Mouse (Mus musculus): ENCODE results near the gene Ypel3. TPM values are rescaled to one million over a fixed set of nuclear protein-coding genes. Genes with fewer than 3 reads are reported as not detected.

The Ypel3 gene
- polyA plus RNA-seq, 1 experiment from 2014 or later, result 77.3 TPM

GRCm38 (mm10) chr7:126780971-126781635 lies 4.3 kb downstream of the Ypel3 start, which contains the start of gene Tbx6:
Tbx6 (plus strand) TSS chr7:126781483.
- Histone ChIP-seq H3K4me3 (replicated peaks) (peak within 1 kb of the TSS; percentile 59), H3K27ac (peak within 1 kb of the TSS; percentile 26; the same call in 1 of the 2 replicates), H3K4me2 (peak within 1 kb of the TSS; percentile 88), H3K36me3 (peaks cover 42% of the 10 kb centered on the region), H3K4me1 (replicated peaks) (peaks cover 65% of the 10 kb centered on the region), H3K9me3 (replicated peaks) (no peaks in the 10 kb centered on the region), H3K9ac (peak within 1 kb of the TSS; percentile 65), H3K27me3 (no peaks in the 10 kb centered on the region)
- no peak for ATAC-seq (ENCODE audit: low read depth)
- DNase-seq, result no peak
- WGBS (ENCODE audit: insufficient replicate concordance), result 16% methylated on average over 22 of the region's 22 CpGs

- no peak for ATAC-seq (ENCODE audit: low read depth)
- Histone ChIP-seq H3K36me3 (peaks cover 49% of the 10 kb centered on the region), H3K27ac (no peak overlapping the region; the same call in 1 of the 2 replicates), H3K9ac (peak overlapping the region; percentile 65; the same call in 1 of the 2 replicates), H3K4me1 (replicated peaks) (peaks cover 60% of the 10 kb centered on the region), H3K4me2 (peak overlapping the region; percentile 88), H3K27me3 (no peaks in the 10 kb centered on the region), H3K4me3 (replicated peaks) (0 out of 2 replicates have a peak overlapping the region, but pooled peaks have one; percentile 59), H3K9me3 (replicated peaks) (no peaks in the 10 kb centered on the region)
- WGBS (ENCODE audit: insufficient replicate concordance), result 61% methylated on average over 11 of the region's 11 CpGs
- no peak for DNase-seq
Observed at GRCm38 (mm10) chr7:126781661-126782370, 5.1 kb downstream of the Ypel3 start.

- H3K4me3 ChIP-seq (replicated peaks), result no peak overlapping the region
- H3K27ac ChIP-seq, result no peak overlapping the region; the same call in 1 of the 2 replicates
- H3K4me1 ChIP-seq (replicated peaks), result peaks cover 53% of the 10 kb centered on the region
- no peaks in the 10 kb centered on the region for H3K27me3 ChIP-seq
- H3K9me3 ChIP-seq (replicated peaks), result no peaks in the 10 kb centered on the region
- H3K4me2 ChIP-seq, result no peak overlapping the region
- no peak overlapping the region for H3K9ac ChIP-seq
- WGBS (ENCODE audit: insufficient replicate concordance), result 72% methylated on average over 13 of the region's 13 CpGs
- ATAC-seq (ENCODE audit: low read depth), result no peak
- no peak for DNase-seq
- H3K36me3 ChIP-seq, result peaks cover 56% of the 10 kb centered on the region
Observed at GRCm38 (mm10) chr7:126782693-126783092, 5.9 kb downstream of the Ypel3 start.

- H3K27ac ChIP-seq, result no peak overlapping the region
- no peak overlapping the region for H3K9ac ChIP-seq
- no peak overlapping the region for H3K4me3 ChIP-seq (replicated peaks)
- 81% methylated on average over 7 of the region's 7 CpGs for WGBS (ENCODE audit: insufficient replicate concordance)
- H3K27me3 ChIP-seq, result no peaks in the 10 kb centered on the region
- ATAC-seq (ENCODE audit: low read depth), result no peak
- no peak overlapping the region for H3K4me2 ChIP-seq
- H3K36me3 ChIP-seq, result peaks cover 59% of the 10 kb centered on the region
- no peaks in the 10 kb centered on the region for H3K9me3 ChIP-seq (replicated peaks)
- H3K4me1 ChIP-seq (replicated peaks), result peaks cover 37% of the 10 kb centered on the region
- no peak for DNase-seq
Observed at GRCm38 (mm10) chr7:126784469-126784868, 7.7 kb downstream of the Ypel3 start.

- Histone ChIP-seq H3K36me3 (peaks cover 65% of the 10 kb centered on the region), H3K27ac (no peak overlapping the region), H3K4me2 (no peak overlapping the region), H3K4me3 (replicated peaks) (no peak overlapping the region), H3K27me3 (no peaks in the 10 kb centered on the region), H3K9ac (no peak overlapping the region), H3K9me3 (replicated peaks) (no peaks in the 10 kb centered on the region), H3K4me1 (replicated peaks) (peaks cover 37% of the 10 kb centered on the region)
- WGBS (ENCODE audit: insufficient replicate concordance), result 80% methylated on average over 4 of the region's 4 CpGs
- no peak for DNase-seq
- ATAC-seq (ENCODE audit: low read depth), result no peak
Observed at GRCm38 (mm10) chr7:126785056-126785455, 8.3 kb downstream of the Ypel3 start.

GRCm38 (mm10) chr7:126786142-126786541 lies 9.4 kb downstream of the Ypel3 start:
- Histone ChIP-seq H3K27ac (no peak overlapping the region), H3K9ac (no peak overlapping the region), H3K9me3 (replicated peaks) (no peaks in the 10 kb centered on the region), H3K4me3 (replicated peaks) (no peak overlapping the region), H3K4me1 (replicated peaks) (peaks cover 37% of the 10 kb centered on the region), H3K27me3 (no peaks in the 10 kb centered on the region), H3K4me2 (no peak overlapping the region), H3K36me3 (peaks cover 72% of the 10 kb centered on the region)
- whole genome bisulfite sequencing (ENCODE audit: insufficient replicate concordance), result 85% methylated on average over 14 of the region's 14 CpGs
- DNase-seq (no peak), ATAC-seq (ENCODE audit: low read depth) (no peak)

GRCm38 (mm10) chr7:126789141-126789540 lies 12.4 kb downstream of the Ypel3 start:
- no peaks in the 10 kb centered on the region for H3K9me3 ChIP-seq (replicated peaks)
- H3K4me3 ChIP-seq (replicated peaks), result no peak overlapping the region
- no peak for DNase-seq
- H3K27me3 ChIP-seq, result no peaks in the 10 kb centered on the region
- H3K4me2 ChIP-seq, result no peak overlapping the region
- ATAC-seq (ENCODE audit: low read depth), result no peak
- 84% methylated on average over 4 of the region's 4 CpGs for WGBS (ENCODE audit: insufficient replicate concordance)
- H3K36me3 ChIP-seq, result peaks cover 66% of the 10 kb centered on the region
- H3K4me1 ChIP-seq (replicated peaks), result peaks cover 38% of the 10 kb centered on the region
- no peak overlapping the region for H3K27ac ChIP-seq
- no peak overlapping the region for H3K9ac ChIP-seq

- WGBS (ENCODE audit: insufficient replicate concordance), result under 1% methylated on average over 82 of the region's 83 CpGs
- H3K36me3 ChIP-seq, result peaks cover 65% of the 10 kb centered on the region
- H3K27me3 ChIP-seq, result no peaks in the 10 kb centered on the region
- DNase-seq (peak; percentile 92), ATAC-seq (ENCODE audit: low read depth) (peak; percentile 89)
- peak within 1 kb of the TSS; percentile 93 for H3K27ac ChIP-seq
- H3K9me3 ChIP-seq (replicated peaks), result no peaks in the 10 kb centered on the region
- H3K4me1 ChIP-seq (replicated peaks), result peaks cover 65% of the 10 kb centered on the region
- peak within 1 kb of the TSS; percentile 94 for H3K4me3 ChIP-seq (replicated peaks)
- H3K9ac ChIP-seq, result peak within 1 kb of the TSS; percentile 99
- peak within 1 kb of the TSS; percentile 88 for H3K4me2 ChIP-seq
Observed at GRCm38 (mm10) chr7:126791851-126792720, 15.3 kb downstream of the Ypel3 start, which contains the start of gene Ppp4c. Ppp4c (minus strand) TSS chr7:126792496.

- ATAC-seq (ENCODE audit: low read depth), result peak; percentile 11; the same call in 1 of the 2 replicates
- Histone ChIP-seq H3K4me3 (replicated peaks) (peak overlapping the region; percentile 94), H3K27me3 (no peaks in the 10 kb centered on the region), H3K4me1 (replicated peaks) (peaks cover 73% of the 10 kb centered on the region), H3K36me3 (peaks cover 63% of the 10 kb centered on the region), H3K9me3 (replicated peaks) (no peaks in the 10 kb centered on the region), H3K9ac (peak overlapping the region; percentile 99), H3K27ac (peak overlapping the region; percentile 93), H3K4me2 (peak overlapping the region; percentile 88)
- no peak for DNase-seq
- 18% methylated on average over 11 of the region's 11 CpGs for WGBS (ENCODE audit: insufficient replicate concordance)
Observed at GRCm38 (mm10) chr7:126792721-126793443, 16.1 kb downstream of the Ypel3 start.

GRCm38 (mm10) chr7:126793456-126794270 lies 16.9 kb downstream of the Ypel3 start:
- Histone ChIP-seq H3K36me3 (peaks cover 55% of the 10 kb centered on the region), H3K4me1 (replicated peaks) (peaks cover 80% of the 10 kb centered on the region), H3K27me3 (no peaks in the 10 kb centered on the region), H3K9ac (0 out of 2 replicates have a peak overlapping the region, but pooled peaks have one; percentile 99), H3K4me3 (replicated peaks) (no peak overlapping the region), H3K9me3 (replicated peaks) (no peaks in the 10 kb centered on the region), H3K27ac (peak overlapping the region; percentile 93), H3K4me2 (peak overlapping the region; percentile 88)
- WGBS (ENCODE audit: insufficient replicate concordance), result 70% methylated on average over 4 of the region's 4 CpGs
- DNase-seq (no peak), ATAC-seq (ENCODE audit: low read depth) (no peak)

All from liver, embryonic 13.5 days (tissue).